Mouse (Mus musculus) lung, postnatal 0 days (tissue): ENCODE results near the gene Npas3.

ENCODE experiments used
- CTCF ChIP-seq: IDR thresholded peaks from 2 replicates; pipeline ENCODE4 v1.5.1; 2016; ENCODE audit warnings: antibody characterized with exemption, mild to moderate bottlenecking
- EP300 ChIP-seq: IDR thresholded peaks from 2 replicates; pipeline ENCODE4 v1.6.1; 2016; ENCODE audit warnings: antibody characterized with exemption, mild to moderate bottlenecking, control low read depth

DNA sequence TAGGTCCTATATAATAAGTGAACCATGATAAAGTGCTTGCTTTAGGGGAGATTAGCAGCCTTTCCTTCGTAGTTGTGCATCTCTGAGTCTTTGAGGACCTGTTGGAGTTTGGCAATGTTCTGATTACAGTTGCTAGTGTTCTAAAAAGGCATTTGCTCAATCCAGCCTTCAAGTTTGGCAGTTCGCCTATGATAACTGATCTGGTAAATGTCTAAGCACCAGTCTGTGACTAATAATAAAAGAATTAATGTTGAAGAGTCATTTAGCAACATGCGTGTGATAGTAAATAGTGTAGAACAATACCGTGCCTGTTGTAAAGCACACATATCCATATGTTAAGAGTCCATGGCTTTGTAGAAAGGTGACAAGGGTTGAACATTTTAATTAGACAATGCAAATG, 173.2 kb downstream of the Npas3 start:
- TF ChIP-seq CTCF (no peak), EP300 (no peak)
